Mouse (Mus musculus) C2C12 (cell line): Measurements from ENCODE around the gene Aldh9a1. TPM values are rescaled to one million over a fixed set of nuclear protein-coding genes. Genes with fewer than 3 reads are reported as not detected.

Experiments used
- H3K27me3 ChIP-seq: one replicate; pipeline ENCODE4 v1.6.1; 2011; ENCODE audit not compliant: control insufficient read depth, insufficient read depth, insufficient read length
- H3K36me3 ChIP-seq: one replicate; pipeline ENCODE4 v1.6.1; 2011; ENCODE audit not compliant: control insufficient read depth, insufficient read depth
- H3K4me3 ChIP-seq: one replicate; pipeline ENCODE4 v1.5.1; 2011; ENCODE audit warnings: mild to moderate bottlenecking, control low read depth; ENCODE audit not compliant: poor library complexity, insufficient read depth, severe bottlenecking
- H3K79me2 ChIP-seq: one replicate; pipeline ENCODE4 v1.6.1; 2011; ENCODE audit not compliant: control insufficient read depth, insufficient read depth
- H3K79me3 ChIP-seq: one replicate; pipeline ENCODE4 v1.6.1; 2011; ENCODE audit warnings: low read depth, control low read depth
- H3ac ChIP-seq: one replicate; pipeline ENCODE3; 2011; ENCODE audit warnings: low read depth; ENCODE audit not compliant: control insufficient read depth, insufficient read length
- CEBPB ChIP-seq: IDR thresholded peaks from one replicate; pipeline ENCODE4 v1.6.1; 2011; ENCODE audit warnings: low read depth, mild to moderate bottlenecking, control low read depth, moderate library complexity
- CTCF ChIP-seq: IDR thresholded peaks from one replicate; pipeline ENCODE4 v1.5.1; 2011; ENCODE audit not compliant: control insufficient read depth, insufficient read depth, insufficient read length
- FOSL1 ChIP-seq: IDR thresholded peaks from one replicate; pipeline ENCODE4 v1.8.0; 2011; ENCODE audit warnings: mild to moderate bottlenecking, low read length; ENCODE audit not compliant: poor library complexity, insufficient read depth, severe bottlenecking
- MAX ChIP-seq: IDR thresholded peaks from one replicate; pipeline ENCODE4 v1.6.1; 2011; ENCODE audit warnings: mild to moderate bottlenecking, control low read depth
- MYOD1 ChIP-seq: IDR thresholded peaks from one replicate; pipeline ENCODE4 v1.6.1; 2011; ENCODE audit warnings: low read depth; ENCODE audit not compliant: control insufficient read depth, insufficient read length
- MYOG ChIP-seq: IDR thresholded peaks from one replicate; pipeline ENCODE4 v1.6.1; 2011; ENCODE audit not compliant: control insufficient read depth, insufficient read length; ENCODE audit errors: extremely low read depth
- USF1 ChIP-seq: IDR thresholded peaks from one replicate; pipeline ENCODE4 v1.6.1; 2011; ENCODE audit warnings: low read depth, mild to moderate bottlenecking, control low read depth, moderate library complexity
- polyA plus RNA-seq: library from polyadenylated mRNA; unstranded; fragments of >200 nt; fragmentation: generic; extraction: Trizol; gene quantifications from one replicate; pipeline ENCODE4 v1.2.1, GENCODE M21; 2012; ENCODE audit warnings: missing spikeins

Gene Aldh9a1
- polyA plus RNA-seq, 1 experiment = 29.4 TPM

GRCm38 (mm10) chr1:167331106-167331505 lies 18.7 kb upstream of the Aldh9a1 start:
- H3K79me3 ChIP-seq = no peaks in the 10 kb centered on the region
- H3K4me3 ChIP-seq = no peak overlapping the region
- no peaks in the 10 kb centered on the region for H3K79me2 ChIP-seq
- TF ChIP-seq USF1 = no peak
- TF ChIP-seq MYOG = no peak
- TF ChIP-seq CEBPB = no peak
- TF ChIP-seq FOSL1 = no peak
- no peak for TF ChIP-seq CTCF
- TF ChIP-seq MAX = no peak
- no peak for TF ChIP-seq MYOD1
- H3ac ChIP-seq = no peak overlapping the region
- peaks cover 59% of the 10 kb centered on the region for H3K36me3 ChIP-seq
- no peaks in the 10 kb centered on the region for H3K27me3 ChIP-seq

- Histone ChIP-seq H3K79me2 (no peaks in the 10 kb centered on the region), H3ac (no peak overlapping the region), H3K36me3 (peaks cover 12% of the 10 kb centered on the region), H3K27me3 (no peaks in the 10 kb centered on the region), H3K79me3 (no peaks in the 10 kb centered on the region), H3K4me3 (no peak overlapping the region)
- TF ChIP-seq USF1 = no peak
- TF ChIP-seq MAX = no peak
- no peak for TF ChIP-seq FOSL1
- TF ChIP-seq MYOD1 = no peak
- no peak for TF ChIP-seq CTCF
- TF ChIP-seq CEBPB = no peak
- TF ChIP-seq MYOG = no peak
Observed at GRCm38 (mm10) chr1:167336398-167336797, 13.4 kb upstream of the Aldh9a1 start.

GRCm38 (mm10) chr1:167337463-167338095 lies 12.2 kb upstream of the Aldh9a1 start:
- TF ChIP-seq MAX (no peak), CEBPB (no peak), FOSL1 (no peak), CTCF (peak; percentile 43), USF1 (no peak), MYOG (no peak)
- Histone ChIP-seq H3ac (no peak overlapping the region), H3K4me3 (no peak overlapping the region), H3K79me2 (no peaks in the 10 kb centered on the region), H3K27me3 (no peaks in the 10 kb centered on the region), H3K79me3 (no peaks in the 10 kb centered on the region), H3K36me3 (peaks cover 6% of the 10 kb centered on the region)

- TF ChIP-seq CEBPB (no peak), CTCF (no peak), MYOD1 (no peak), MAX (no peak), USF1 (no peak), MYOG (no peak), FOSL1 (no peak)
- no peak overlapping the region for H3ac ChIP-seq
- no peaks in the 10 kb centered on the region for H3K36me3 ChIP-seq
- H3K79me2 ChIP-seq = no peaks in the 10 kb centered on the region
- no peaks in the 10 kb centered on the region for H3K79me3 ChIP-seq
- H3K27me3 ChIP-seq = no peaks in the 10 kb centered on the region
- H3K4me3 ChIP-seq = no peak overlapping the region
Observed at GRCm38 (mm10) chr1:167339177-167339781, 10.5 kb upstream of the Aldh9a1 start.

- H3K79me2 ChIP-seq = no peaks in the 10 kb centered on the region
- H3ac ChIP-seq = no peak overlapping the region
- no peaks in the 10 kb centered on the region for H3K79me3 ChIP-seq
- peak overlapping the region; percentile 25 for H3K4me3 ChIP-seq
- no peaks in the 10 kb centered on the region for H3K36me3 ChIP-seq
- no peaks in the 10 kb centered on the region for H3K27me3 ChIP-seq
- TF ChIP-seq MYOG (no peak), MAX (no peak), CEBPB (no peak)
Observed at GRCm38 (mm10) chr1:167340111-167340787, 9.5 kb upstream of the Aldh9a1 start.
